Mouse (Mus musculus) E14TG2a.4 (cell line): Measurements from ENCODE around the gene Arnt2.

Experiments
- CTCF ChIP-seq: conservative IDR thresholded peaks from 2 replicates; pipeline ENCODE4 v1.5.1; 2014; ENCODE audit warnings: low read length
- NANOG ChIP-seq: IDR thresholded peaks from 2 replicates; pipeline ENCODE4 v1.6.1; 2014; ENCODE audit warnings: borderline replicate concordance, low read length, mixed read lengths

- TF ChIP-seq CTCF (no peak), NANOG (no peak)
Measured at GRCm38 (mm10) chr7:84350529-84350928, 59.4 kb downstream of the Arnt2 start.
